Mouse (Mus musculus): ENCODE measurements at regions not wholly inside any gene's neighbourhood (a gene's known extent, or its start where the extent isn't known, plus 50 kb on each side); places are given as distances from the start of the nearest gene placed in this dataset.

DNA sequence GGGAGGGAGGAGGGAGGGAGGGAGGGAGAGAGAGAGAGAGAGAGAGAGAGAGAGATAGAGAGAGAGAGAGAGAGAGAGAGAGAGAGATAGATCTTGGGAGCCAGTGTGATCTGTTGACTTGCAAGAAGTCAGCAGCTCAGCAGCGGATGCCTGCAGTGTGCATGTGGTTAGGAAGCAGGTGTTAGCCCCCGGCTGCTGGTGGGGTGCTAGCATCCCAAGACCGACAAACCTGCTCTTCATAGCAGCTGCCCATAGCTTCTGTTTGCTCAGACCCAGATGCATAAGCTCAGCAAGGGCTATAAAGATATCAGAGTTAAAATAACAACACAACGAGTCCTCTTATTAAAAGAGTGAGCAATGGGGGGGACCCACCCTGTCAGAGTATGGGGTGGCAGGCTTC lies 88.7 kb upstream of the Hdac4 start:
- DNase-seq (ENCODE audit: low read depth, low spot score) = no peak

DNA sequence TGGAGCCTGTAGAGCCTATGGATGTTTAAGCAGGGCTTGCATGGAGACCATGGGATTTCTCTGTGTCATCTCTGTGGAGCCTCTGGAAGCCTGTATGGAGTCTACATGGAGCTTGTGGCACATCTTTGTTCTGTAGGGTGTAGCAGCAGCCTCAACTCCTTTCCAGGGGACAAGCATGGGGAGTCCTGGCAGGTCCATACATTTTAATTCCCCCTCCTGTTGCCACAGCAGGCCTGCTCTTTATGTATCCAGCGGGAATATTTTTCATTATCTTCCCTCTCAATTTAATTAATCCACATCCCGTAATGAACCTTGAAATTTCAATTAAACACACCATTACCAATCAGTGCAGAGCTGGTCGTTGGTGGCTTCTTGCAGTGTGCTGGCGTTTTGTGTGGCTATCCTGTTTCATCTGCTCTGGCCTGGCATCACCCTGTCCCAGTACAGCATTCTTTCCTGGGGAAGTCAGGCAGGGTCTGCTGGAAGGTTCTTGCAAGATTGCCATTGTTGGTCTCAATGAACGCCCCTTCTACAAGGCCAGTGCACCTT lies 81.8 kb upstream of the Hdac4 start:
- no peak for DNase-seq (ENCODE audit: low read depth, low spot score)

DNA sequence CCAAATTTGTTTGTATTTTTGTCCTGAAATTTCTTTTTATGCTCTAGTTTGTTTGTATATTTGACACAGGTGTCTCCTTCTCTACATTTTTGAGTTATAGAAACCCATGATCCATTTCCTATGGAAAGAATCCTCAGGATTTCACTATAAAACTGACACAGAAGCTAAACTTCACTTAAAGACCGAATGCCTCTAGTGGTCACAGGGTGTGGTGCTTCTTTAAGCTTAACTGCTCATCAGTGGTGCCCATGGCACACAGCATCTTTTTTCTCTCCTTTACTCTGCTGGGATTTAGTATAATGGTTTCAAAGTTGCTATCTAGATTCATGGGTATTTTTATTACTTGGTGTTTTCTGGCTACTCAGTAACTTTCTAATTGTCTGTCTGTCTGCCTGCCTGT lies 79.9 kb upstream of the Hdac4 start:
- no peak for DNase-seq (ENCODE audit: low read depth, low spot score)

DNA sequence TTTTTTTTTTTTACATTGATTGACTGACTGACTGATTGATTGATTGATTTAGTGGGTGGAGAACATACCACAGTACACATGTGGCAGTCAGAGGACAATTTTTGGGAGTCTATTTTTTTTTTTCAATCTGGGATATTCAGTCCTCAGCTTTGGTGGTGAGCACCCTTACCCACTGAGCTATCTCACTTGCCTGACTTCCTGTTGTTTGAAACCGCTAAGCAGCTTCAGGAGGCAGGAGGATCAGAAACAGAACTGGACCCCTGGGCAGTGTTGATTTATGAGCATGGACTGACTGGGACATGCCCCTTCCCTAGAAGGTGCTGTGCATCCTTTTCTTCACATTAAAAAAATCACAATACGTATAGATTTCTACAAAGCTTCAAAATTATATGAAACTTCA lies 78.3 kb upstream of the Hdac4 start:
- DNase-seq (ENCODE audit: low read depth, low spot score) = no peak

DNA sequence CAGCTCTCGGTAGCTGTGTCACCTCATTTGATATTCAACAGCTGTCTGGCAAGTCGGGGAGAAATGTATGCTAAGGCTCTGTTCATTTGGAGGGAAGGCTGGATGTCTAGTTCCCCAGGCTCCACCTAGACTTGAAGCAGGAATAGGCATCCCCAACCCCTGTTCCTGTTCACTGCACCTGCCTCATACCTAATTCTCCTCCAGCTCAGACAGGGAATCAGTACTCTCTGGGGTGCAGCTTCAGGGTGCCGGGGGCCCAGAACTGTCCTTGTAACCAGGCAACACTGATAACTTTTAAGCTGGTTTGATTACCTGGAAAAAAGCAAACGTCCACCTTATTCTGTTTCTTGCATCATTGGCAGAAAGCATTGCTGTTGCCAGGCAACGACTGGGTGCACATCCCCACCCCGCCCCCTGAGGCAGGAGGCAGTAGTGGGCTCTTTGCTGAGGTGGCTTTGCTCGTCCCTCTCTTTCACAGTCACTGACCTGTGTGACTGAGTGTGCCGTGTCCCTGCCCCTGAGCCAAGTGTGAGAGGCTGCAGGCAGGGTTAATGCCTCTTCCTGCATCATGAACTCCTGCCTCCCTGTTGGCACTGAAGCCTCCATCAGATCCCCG lies 76.3 kb upstream of the Hdac4 start:
- no peak for DNase-seq (ENCODE audit: low read depth, low spot score)

DNA sequence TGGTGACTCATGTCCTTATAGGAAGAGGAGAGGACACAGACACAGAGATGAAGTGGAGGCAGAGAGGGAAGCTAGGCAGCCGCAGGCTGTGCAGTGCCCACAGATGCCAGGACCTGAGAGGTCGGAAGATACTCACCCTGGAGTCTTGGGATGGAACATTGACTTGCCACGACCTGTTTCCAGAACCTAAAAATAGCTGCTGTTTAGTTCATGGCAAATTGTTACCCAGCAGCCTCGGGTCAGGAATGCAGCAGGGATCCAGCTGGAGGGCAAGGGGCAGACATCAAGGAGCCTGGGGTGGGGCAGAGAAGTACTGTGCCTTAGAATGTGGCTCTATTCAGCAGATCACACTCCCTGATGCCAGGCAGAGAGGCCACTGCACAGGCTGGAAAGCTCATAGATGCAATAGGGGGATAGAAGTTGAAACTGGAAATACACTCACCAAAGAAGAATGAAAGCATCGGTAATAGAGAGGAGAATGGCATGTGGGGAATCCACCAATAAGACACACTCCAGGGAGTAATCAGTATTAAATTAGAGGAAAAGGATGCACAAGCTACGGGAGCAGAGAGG lies 75.1 kb upstream of the Hdac4 start:
- no peak for DNase-seq (ENCODE audit: low read depth, low spot score)

DNA sequence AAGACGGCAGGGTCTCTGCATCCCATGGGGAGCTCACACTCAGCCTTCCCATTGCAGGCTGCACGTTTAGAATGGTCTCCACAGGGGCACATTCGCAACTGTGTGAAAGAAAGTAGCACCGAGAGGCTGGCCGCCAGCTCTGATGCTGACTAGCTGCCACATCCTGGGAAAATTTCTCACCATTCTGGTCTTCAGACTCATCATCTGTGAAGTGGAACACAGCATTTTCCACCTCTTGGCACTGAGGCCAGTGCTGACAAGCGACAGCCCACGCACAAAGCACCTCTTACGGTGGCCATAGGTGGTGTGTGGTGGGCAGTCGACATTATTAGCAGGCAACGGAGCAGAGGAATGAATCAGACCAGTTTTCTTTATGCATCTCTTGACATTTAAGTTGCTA lies 74.0 kb upstream of the Hdac4 start:
- no peak for DNase-seq (ENCODE audit: low read depth, low spot score)

DNA sequence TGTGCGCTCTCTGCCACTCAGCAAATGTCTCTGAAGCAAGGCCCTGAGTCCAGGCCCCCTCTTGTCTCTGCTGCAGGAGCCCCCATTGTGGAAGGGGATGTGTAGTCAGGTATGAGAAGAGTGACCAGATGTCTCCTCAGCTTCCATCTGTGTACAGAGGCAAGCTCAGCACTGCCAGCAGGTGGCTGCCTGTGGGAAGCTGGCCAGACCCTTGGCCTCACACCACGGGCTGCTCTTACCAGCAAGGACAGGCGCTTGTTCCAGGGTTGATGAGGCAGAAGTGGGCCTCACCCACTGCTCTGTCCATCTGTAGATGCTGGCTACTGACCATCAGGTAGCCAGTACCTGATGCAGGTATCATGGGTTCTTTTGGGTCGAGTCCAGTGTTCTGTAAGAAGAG lies 69.4 kb upstream of the Hdac4 start:
- DNase-seq (ENCODE audit: low read depth, low spot score) = no peak

DNA sequence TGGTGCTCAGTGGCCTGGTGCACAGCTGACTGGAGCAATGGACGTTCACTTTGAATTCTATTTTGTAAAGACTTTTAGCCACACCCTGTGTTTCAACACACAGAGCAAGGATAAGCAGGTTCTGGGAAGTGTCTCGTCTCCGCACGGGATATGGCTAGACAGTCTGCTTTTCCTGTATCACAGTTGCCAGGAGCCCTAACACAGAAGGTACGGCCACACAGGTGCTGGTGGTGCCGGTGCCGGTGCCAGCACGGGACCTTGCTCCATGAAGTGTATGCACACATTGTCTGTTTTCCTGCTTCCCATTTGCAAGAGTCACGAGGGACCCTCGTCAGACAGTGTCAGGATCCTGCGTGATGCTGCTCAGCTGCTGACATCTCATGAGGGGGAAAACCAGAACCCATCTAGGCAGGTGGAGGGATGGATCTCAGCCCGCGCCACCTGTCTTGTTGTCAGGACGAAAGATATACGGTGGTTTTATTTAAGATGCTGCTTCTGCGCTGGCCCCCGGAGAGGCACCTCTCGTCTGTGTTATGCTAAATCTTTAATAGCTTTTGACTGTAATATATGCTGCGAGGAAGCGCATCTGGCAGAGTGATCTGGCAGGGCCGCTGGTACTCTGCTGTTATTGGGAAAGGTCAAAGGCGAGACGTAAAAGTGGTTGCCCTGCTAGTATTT lies 64.4 kb upstream of the Hdac4 start:
- no peak for DNase-seq (ENCODE audit: low read depth, low spot score)

DNA sequence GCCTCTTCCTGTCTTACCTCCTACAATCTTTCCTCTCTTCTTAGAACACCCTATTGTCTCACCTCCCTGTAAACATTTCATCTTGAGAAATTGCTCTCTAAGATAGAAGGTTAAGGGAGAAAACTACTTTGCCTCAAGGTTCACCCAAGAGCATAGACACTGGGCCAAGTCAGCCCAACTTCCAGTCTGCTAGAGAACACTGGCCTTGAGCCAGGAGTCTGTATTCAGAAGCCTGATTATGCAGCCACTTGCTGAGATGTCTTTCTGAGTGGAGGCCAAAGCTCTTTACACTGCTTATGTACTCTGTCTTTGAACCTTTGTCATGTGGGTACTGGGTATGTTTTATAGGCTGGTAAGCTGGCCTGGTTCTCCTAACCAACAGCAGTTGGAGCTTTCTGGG lies 62.5 kb upstream of the Hdac4 start:
- DNase-seq (ENCODE audit: low read depth, low spot score) = no peak

DNA sequence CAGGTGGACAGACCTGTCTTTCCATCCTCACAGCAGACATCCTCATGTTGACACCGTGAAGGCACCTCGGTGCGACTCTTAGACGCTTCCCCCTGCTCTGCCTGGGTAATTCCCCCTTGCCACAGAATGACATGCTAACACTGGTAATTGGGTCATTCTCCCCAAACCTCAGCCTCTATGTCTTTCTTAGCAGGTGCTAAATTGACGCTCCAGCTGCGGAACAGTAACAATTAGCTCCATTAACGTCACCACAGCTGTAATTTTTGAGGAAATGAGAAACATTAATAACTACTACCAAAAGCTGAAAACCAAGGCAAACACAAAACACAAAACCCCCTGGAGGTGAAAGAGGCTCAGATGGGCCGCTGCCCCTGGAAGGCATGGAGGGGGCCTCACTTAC lies 57.6 kb upstream of the Hdac4 start:
- no peak for DNase-seq (ENCODE audit: low read depth, low spot score)

DNA sequence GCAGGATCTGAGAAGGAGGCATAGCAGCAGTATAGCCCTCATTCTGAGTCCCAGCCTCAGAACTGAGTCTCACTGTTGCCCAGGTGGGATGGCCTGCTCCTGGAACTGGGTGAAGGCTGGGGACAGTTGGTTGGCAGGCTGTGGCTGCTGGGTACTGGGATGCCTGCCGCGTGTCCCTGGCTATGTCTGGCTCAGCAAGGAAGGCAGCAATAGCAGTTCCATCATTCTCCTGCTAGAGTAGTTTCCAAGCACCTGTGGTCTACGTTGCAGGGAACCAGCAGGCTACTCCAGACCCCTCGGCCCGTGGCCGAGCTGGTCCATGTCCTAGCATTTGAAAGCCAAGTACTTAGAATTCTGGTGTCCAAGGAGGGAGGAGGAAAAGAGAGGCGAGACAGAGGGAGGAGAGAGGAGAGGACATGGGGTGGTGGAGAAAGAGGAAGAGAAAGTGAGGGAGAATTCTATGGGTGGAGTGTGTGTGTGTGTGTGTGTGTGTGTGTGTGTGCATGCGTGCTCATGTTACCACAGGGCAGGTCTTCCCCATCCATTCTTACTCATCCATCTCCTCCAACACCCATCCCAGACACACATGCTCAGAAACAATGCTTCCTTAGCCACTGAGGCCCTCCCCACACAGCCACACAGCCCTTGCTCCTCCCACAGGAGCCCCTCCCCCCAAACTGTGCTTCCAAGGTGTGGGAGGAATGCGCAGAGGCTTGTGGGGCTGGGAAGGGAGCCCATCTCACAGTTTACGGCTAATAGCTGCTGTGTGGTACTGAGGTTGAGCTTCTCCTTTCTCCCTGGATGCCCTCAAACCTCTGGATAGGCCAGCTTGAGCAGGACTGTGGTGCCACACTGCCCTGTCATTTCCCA lies 55.3 kb upstream of the Hdac4 start:
- no peak for DNase-seq (ENCODE audit: low read depth, low spot score)
